Mouse (Mus musculus) lung, embryonic 15.5 days (tissue): ENCODE measurements around the gene Tsnax. TPM values are rescaled to one million over a fixed set of nuclear protein-coding genes. Genes with fewer than 3 reads are reported as not detected.

ENCODE experiments used
- ATAC-seq: fragments of 200-750 bp; cut with Nextera tagmentation; 2 replicates; pipeline ENCODE4 v1.8.0; 2017; ENCODE audit warnings: moderate number of reproducible peaks, borderline replicate concordance; ENCODE audit not compliant: low FRiP score, low TSS enrichment; ENCODE audit errors: extremely low read depth
- H3K27ac ChIP-seq: fragments of 300-500 bp; sonication (generic); 2 replicates; pipeline ENCODE4 v1.5.1; 2015; ENCODE audit warnings: moderate library complexity, mild to moderate bottlenecking, inconsistent platforms
- H3K27me3 ChIP-seq: fragments of 300-500 bp; sonication (generic); 2 replicates; pipeline ENCODE4 v1.6.1; 2015; ENCODE audit warnings: inconsistent platforms
- H3K36me3 ChIP-seq: fragments of 300-500 bp; sonication (generic); 2 replicates; pipeline ENCODE4 v1.6.1; 2015; ENCODE audit warnings: inconsistent platforms
- H3K4me1 ChIP-seq: fragments of 300-500 bp; sonication (generic); 2 replicates; pipeline ENCODE4 v1.6.1; 2015; ENCODE audit warnings: inconsistent platforms
- H3K4me2 ChIP-seq: fragments of 300-500 bp; sonication (generic); 2 replicates; pipeline ENCODE4 v1.6.1; 2015; ENCODE audit warnings: inconsistent platforms, mild to moderate bottlenecking, moderate library complexity
- H3K4me3 ChIP-seq: fragments of 300-500 bp; sonication (generic); 2 replicates; pipeline ENCODE4 v1.5.1; 2015; ENCODE audit warnings: mild to moderate bottlenecking, inconsistent platforms
- H3K9ac ChIP-seq: fragments of 300-500 bp; sonication (generic); 2 replicates; pipeline ENCODE4 v1.6.1; 2015; ENCODE audit warnings: inconsistent platforms
- H3K9me3 ChIP-seq: fragments of 300-500 bp; sonication (generic); 2 replicates; pipeline ENCODE4 v1.6.1; 2016; ENCODE audit warnings: inconsistent platforms
- WGBS: fragments of 180-500 bp; shearing (Covaris S2); methylation state at CpG from one replicate; pipeline ENCODE4 v1.1.7; 2015; 5-methylcytosine and 5-hydroxymethylcytosine counted together
- polyA plus RNA-seq: library from polyadenylated mRNA; unstranded; fragments of >200 nt; fragmentation: Nextera tagmentation; extraction: Ambion mirVana; gene quantifications from 2 replicates; pipeline ENCODE4 v1.2.1, GENCODE M21; 2015

Gene Tsnax
- polyA plus RNA-seq, 1 experiment from 2014 or later, result 123 TPM

DNA sequence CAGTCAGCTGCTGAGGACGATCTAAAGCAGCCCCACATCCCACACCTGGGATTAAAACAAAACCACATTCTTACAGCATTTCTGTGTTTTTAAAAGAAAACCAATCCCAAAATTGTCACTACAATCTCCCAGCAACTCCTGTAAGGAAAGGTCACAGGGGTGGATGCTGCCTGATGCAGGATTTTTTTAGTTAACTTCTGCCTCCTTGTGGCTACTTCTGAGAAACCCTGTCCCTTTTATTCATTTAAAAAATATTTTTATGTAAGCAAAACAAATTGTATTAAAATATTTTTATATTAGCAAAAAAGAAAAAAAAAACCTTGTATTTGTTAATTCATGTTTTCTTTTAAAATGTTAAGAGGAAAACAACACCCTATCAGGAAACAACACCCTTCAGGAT lies 33.0 kb downstream of the Tsnax start:
- Histone ChIP-seq H3K36me3 (no peaks in the 10 kb centered on the region), H3K4me2 (no peak overlapping the region), H3K27me3 (no peaks in the 10 kb centered on the region), H3K9me3 (no peaks in the 10 kb centered on the region), H3K27ac (no peak overlapping the region), H3K9ac (no peak overlapping the region), H3K4me3 (no peak overlapping the region), H3K4me1 (peaks cover 3% of the 10 kb centered on the region; the same call in 1 of the 2 replicates)
- no peak for ATAC-seq
- WGBS, result 87% methylated on average over 1 of the region's 1 CpGs

DNA sequence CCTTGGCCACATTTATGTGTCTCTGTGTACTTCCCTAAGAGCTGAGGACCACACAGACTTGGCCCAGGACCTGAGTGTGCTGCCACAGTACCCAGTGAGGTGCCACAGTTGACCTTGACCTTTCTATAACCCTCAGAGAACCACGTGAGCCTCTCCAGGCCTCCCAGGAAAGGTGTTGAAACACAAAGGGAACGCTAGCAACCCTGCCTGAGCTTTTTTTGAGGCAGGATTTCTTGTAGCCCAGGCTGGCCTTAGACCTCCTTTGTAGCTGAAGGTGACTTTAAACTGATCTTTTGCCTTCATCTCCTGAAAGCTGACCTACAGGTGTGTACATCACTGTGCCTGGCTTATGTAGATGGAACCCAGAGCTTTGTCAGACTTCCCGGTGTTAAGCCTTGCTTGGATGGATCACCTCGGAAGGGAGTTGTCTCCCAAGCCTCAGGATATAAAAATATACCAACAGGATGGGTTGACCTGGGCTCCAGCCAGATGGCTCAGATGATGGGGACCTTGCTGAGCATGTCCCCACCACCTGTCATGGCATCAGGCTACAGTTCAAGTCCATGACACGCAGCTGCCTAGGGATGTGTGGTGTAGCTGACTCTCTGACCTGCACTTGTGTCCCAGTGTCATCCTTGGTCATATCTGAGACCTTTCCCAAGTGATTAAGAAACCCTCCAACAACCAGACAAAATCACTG lies 36.4 kb downstream of the Tsnax start:
- Histone ChIP-seq H3K4me1 (peaks cover 7% of the 10 kb centered on the region; the same call in 1 of the 2 replicates), H3K36me3 (no peaks in the 10 kb centered on the region), H3K27ac (no peak overlapping the region), H3K27me3 (peaks cover 9% of the 10 kb centered on the region), H3K9ac (no peak overlapping the region), H3K9me3 (no peaks in the 10 kb centered on the region), H3K4me3 (no peak overlapping the region), H3K4me2 (no peak overlapping the region)
- WGBS, result 57% methylated on average over 5 of the region's 5 CpGs
- no peak for ATAC-seq

DNA sequence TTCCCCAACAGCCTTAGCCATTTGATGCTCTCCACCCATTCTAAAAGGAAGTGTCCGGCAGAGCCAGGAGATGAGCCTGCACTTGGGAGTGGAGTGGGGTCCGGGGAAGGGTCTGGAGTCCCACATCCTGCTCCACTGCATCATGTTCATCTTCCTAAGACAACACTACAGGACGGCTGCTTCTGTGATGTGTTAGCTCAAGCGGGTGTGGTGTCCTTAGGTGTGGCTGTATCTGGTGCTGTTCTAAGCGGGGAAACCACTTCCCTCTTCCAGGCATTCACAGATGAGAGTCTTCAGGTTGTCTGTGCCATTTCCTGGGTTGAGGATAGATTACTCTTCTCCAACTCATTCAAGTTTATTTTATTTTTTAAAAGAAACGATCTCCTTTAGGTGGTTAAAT lies 37.0 kb downstream of the Tsnax start:
- peaks cover 10% of the 10 kb centered on the region for H3K4me1 ChIP-seq
- H3K27ac ChIP-seq, result no peak overlapping the region
- ATAC-seq, result no peak
- H3K27me3 ChIP-seq, result peaks cover 11% of the 10 kb centered on the region
- no peaks in the 10 kb centered on the region for H3K9me3 ChIP-seq
- WGBS, result 60% methylated on average over 6 of the region's 6 CpGs
- H3K9ac ChIP-seq, result no peak overlapping the region
- H3K4me3 ChIP-seq, result no peak overlapping the region
- H3K4me2 ChIP-seq, result no peak overlapping the region
- H3K36me3 ChIP-seq, result no peaks in the 10 kb centered on the region

DNA sequence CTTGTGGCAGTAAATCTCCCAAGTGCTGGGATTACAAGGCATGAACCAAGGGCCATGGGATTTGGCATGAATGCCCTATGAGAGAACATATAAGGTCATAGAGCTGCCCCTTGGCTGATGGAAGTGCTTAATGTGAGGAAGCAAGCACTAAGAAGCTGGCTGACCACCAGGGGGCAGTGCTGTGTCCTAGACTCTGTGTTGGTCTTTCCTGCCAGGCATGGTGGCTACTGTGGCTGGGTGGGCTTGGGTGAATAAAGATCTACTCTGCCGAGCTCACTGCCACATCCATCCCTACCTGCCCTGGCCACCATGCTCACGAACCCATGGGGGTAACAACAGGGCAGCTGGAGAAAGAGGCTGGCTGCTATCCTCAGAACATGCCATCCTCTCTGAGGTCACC lies 39.2 kb downstream of the Tsnax start:
- Histone ChIP-seq H3K9ac (no peak overlapping the region), H3K27me3 (peaks cover 21% of the 10 kb centered on the region), H3K36me3 (no peaks in the 10 kb centered on the region), H3K4me3 (no peak overlapping the region), H3K9me3 (no peaks in the 10 kb centered on the region), H3K4me2 (no peak overlapping the region), H3K27ac (no peak overlapping the region), H3K4me1 (peaks cover 12% of the 10 kb centered on the region)
- 0 out of 2 replicates have a peak, but pooled peaks have one; percentile 21 for ATAC-seq
- WGBS, result 28% methylated on average over 2 of the region's 2 CpGs

DNA sequence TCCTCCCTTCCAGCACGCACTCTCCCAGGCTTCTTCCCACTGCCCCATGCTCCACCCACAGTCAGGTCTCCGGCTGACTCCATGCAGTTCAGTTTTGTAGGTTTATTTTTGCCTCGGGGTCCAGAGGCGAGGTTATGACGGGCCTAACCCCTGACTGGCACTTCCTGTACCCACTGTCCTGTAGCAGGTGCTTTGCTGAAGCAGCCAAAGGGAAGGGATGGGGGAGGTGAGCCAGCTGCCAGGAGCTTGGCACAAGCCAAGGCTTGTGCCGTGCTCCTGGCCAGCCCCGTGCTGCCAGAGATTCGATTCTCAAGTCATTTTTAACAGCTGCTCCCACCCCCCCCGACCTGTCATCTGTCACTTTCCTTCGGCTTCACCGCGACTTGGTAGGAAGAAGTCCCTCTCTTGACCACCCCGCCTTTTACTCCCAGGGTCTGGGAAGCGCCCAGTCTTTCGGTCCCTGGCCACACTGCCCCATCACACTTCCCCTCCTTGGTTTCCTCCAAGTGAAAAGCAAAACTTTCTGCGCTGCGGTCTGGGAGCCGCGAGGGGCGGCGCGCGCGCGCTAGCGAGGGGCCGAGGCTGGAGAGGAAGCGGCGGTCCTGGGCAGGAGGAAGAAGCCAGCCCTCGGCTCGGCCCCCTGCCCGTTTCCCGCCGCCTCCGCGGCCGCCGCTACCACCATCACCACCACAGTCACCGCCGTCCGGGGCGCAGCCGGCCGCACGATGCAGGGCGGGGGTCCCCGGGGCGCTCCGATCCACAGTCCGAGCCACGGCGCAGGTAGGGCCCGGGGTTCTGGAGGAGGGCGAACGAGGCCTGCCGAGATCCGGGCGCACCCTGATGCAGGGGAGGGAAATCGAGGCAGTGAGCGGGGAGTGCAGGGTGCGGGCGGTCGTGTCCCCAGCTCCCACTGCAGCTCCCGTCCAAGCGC lies 41.0 kb downstream of the Tsnax start, which contains the start of gene Disc1:
TSS of gene Disc1 (plus strand) at position 691 of the 931 bp plus-strand sequence.
- H3K9ac ChIP-seq, result peak within 1 kb of the TSS; percentile 84
- H3K4me3 ChIP-seq, result peak within 1 kb of the TSS; percentile 84
- no peaks in the 10 kb centered on the region for H3K36me3 ChIP-seq
- 3% methylated on average over 34 of the region's 65 CpGs for WGBS
- H3K4me1 ChIP-seq, result peaks cover 12% of the 10 kb centered on the region
- peak within 1 kb of the TSS; percentile 89 for H3K27ac ChIP-seq
- H3K4me2 ChIP-seq, result peak within 1 kb of the TSS; percentile 92
- no peaks in the 10 kb centered on the region for H3K9me3 ChIP-seq
- peaks cover 21% of the 10 kb centered on the region for H3K27me3 ChIP-seq
- ATAC-seq, result peak; percentile 32; the same call in 1 of the 2 replicates

DNA sequence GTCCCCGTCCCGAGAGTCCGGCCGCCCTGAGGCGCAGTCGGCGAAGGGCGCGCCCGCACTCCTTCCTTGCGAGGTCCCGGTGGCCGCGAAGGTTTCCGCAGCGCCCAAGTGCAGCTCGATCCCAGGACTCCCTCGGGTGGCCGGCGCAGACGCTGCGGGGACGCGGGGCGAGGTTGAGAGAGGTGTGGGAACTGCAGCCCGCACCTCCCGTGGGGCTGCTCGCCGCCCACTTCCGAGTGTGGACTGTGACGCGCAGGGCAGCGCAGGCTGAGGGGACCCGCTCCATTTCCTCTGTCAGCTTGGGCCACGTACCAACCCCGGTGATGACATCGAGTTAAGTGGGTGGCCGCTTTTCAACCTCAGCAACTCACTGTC lies 41.6 kb downstream of the Tsnax start:
- Histone ChIP-seq H3K27me3 (peaks cover 21% of the 10 kb centered on the region), H3K4me1 (peaks cover 12% of the 10 kb centered on the region), H3K27ac (peak overlapping the region; percentile 89), H3K4me3 (peak overlapping the region; percentile 84), H3K36me3 (no peaks in the 10 kb centered on the region), H3K9me3 (no peaks in the 10 kb centered on the region), H3K9ac (peak overlapping the region; percentile 84), H3K4me2 (peak overlapping the region; percentile 92)
- peak; percentile 66; the same call in 1 of the 2 replicates for ATAC-seq
- under 1% methylated on average over 38 of the region's 38 CpGs for WGBS

DNA sequence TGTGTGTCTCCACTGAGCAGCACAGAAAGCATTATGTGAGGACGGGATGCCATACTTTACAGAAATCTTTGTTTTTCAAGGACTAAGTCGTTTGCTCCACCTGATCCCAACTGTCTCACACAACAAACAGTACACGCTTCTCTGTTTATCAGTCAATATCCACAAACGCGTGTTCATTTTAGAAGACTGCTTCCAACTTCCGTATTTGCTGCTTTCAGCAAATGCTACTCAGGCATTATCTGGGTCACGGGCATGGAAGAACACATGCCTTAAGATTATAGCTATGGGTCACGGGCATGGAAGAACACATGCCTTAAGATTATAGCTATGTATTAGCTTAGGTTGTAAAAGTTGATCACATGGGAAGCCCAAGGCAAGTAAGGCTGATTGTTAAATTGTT lies 48.1 kb downstream of the Tsnax start:
- H3K4me1 ChIP-seq, result no peaks in the 10 kb centered on the region

DNA sequence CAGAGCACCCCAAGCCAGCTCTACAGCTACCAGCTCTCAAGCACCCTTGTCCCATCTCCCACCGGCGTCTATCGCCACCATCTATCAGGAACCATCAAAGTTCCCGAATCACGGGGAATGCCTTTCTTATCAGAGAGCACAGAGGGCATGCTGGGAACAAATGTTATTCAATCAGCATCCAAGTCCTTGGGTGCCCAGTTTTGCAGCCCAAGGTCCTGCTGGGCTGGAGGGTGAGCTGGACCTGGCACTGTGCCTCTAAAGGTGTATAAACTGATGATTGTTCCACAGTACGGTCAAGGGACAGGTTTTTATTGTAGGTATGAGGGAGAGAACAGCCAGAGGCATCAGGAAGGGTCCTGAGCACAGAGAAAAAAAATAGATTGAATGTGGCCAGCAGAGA lies 52.8 kb downstream of the Tsnax start:
- H3K9ac ChIP-seq, result no peak overlapping the region
- no peak overlapping the region for H3K27ac ChIP-seq
- H3K4me3 ChIP-seq, result no peak overlapping the region
- H3K9me3 ChIP-seq, result no peaks in the 10 kb centered on the region
- no peak overlapping the region for H3K4me2 ChIP-seq
- peaks cover 16% of the 10 kb centered on the region for H3K4me1 ChIP-seq
- 50% methylated on average over 6 of the region's 6 CpGs for whole genome bisulfite sequencing
- ATAC-seq, result no peak
- no peaks in the 10 kb centered on the region for H3K27me3 ChIP-seq
- no peaks in the 10 kb centered on the region for H3K36me3 ChIP-seq

More for the DNA sequence above, 48.1 kb downstream of the Tsnax start:
- no peaks in the 10 kb centered on the region for H3K36me3 ChIP-seq
- H3K27ac ChIP-seq, result no peak overlapping the region
- no peak for ATAC-seq
- 80% methylated on average over 8 of the region's 8 CpGs for WGBS
- H3K4me3 ChIP-seq, result no peak overlapping the region
- H3K4me2 ChIP-seq, result no peak overlapping the region
- no peaks in the 10 kb centered on the region for H3K9me3 ChIP-seq
- H3K27me3 ChIP-seq, result no peaks in the 10 kb centered on the region
- H3K9ac ChIP-seq, result no peak overlapping the region

DNA sequence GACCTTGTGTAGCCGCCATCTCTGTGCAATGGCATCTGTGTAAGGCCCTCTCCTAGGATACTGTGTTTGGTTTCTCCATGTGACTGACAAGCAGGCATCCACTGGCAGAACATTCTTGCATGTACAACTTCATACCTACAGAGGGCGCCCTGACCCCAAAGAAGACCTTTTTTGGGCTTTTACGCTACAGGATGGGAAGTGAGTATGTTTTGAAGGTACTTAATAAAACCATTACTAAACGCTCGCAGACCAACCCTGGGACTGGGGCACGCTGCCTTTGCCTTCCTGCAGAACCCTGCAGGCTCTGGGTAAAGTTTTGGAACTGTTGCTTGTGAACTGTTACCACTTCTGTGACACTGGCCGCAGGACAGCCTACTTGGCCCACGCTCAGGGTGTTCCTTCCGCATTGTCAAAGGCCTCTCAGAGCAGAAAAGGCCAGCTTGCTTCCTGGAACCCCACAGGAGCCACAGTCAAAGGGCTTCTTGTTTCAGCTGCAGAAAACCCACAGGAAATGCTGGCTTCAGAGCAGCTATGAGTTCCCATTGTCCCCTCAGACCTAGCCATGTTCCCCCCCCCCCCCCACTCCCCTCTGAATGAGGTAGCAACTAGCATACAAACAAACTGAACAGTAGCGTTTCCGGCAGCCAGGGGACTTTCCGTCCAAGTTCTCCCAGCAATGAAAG lies 54.3 kb downstream of the Tsnax start:
- peak; percentile 76; the same call in 1 of the 2 replicates for ATAC-seq
- Histone ChIP-seq H3K4me3 (no peak overlapping the region), H3K27me3 (no peaks in the 10 kb centered on the region), H3K4me1 (peaks cover 16% of the 10 kb centered on the region), H3K36me3 (no peaks in the 10 kb centered on the region), H3K9me3 (no peaks in the 10 kb centered on the region), H3K9ac (no peak overlapping the region), H3K4me2 (peak overlapping the region; percentile 36), H3K27ac (peak overlapping the region; percentile 77)
- WGBS, result 20% methylated on average over 12 of the region's 12 CpGs

DNA sequence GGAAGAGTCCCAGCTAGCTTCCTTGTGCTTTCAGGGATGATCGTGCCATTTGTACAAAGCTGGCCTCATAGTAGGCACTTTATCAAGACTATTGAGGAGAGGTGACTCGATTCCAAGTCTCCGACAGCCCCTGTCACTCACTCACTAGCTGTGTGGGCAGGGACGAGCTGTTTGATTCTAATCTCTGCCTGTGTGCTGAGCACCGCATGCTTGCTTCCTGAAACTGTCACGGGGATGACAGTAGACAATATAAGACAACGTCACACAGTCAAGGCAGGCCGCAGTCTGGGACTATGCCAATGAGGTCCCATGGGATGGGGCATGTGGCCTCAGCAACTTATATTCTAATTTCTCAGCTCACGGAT lies 54.8 kb downstream of the Tsnax start:
- Histone ChIP-seq H3K27ac (peak overlapping the region; percentile 77), H3K4me2 (no peak overlapping the region)
- 52% methylated on average over 9 of the region's 9 CpGs for WGBS

DNA sequence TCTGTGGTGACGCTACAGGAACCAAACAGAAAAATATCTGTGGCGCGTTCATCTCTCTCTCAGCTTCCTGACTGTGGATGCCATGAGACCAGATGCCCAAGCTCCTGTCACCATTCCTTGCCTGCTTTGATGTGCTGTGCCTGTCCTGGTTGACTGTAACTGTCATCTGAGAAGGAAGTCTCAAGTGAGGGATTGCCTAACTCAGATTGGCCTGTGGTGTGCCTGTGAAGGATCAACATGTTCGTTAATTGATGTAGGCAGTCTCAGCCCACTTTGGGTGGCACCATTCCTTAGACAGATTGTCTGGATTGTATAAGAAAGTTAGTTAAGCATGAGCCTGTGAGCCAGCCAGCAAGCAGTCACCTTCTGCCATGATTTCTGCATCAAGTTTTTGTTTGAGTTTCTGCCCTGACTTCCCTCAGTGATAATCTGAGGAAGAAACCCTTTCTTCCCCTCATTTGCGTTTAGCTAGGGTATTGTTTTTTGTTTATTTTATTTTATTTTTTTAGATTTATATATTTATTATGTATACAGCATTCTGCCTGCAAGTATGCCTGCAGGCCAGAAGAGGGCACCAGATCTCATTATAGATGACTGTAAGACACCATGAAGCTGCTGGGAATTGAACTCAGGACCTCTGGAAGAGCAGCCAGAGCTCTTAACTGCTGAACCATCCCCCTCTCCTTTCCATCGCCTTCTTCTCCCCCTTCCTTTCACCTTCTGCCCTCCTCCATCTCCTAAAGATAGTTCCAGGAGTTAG lies 55.5 kb downstream of the Tsnax start:
- H3K27ac ChIP-seq, result peak overlapping the region; percentile 77
- no peaks in the 10 kb centered on the region for H3K27me3 ChIP-seq
- WGBS, result 73% methylated on average over 6 of the region's 6 CpGs
- no peak for ATAC-seq
- H3K9ac ChIP-seq, result no peak overlapping the region
- no peaks in the 10 kb centered on the region for H3K9me3 ChIP-seq
- H3K36me3 ChIP-seq, result no peaks in the 10 kb centered on the region
- no peak overlapping the region for H3K4me3 ChIP-seq
- peaks cover 16% of the 10 kb centered on the region for H3K4me1 ChIP-seq
- no peak overlapping the region for H3K4me2 ChIP-seq

More for the DNA sequence above, 54.8 kb downstream of the Tsnax start:
- Histone ChIP-seq H3K27me3 (no peaks in the 10 kb centered on the region), H3K36me3 (no peaks in the 10 kb centered on the region), H3K4me3 (no peak overlapping the region), H3K4me1 (peaks cover 16% of the 10 kb centered on the region), H3K9me3 (no peaks in the 10 kb centered on the region), H3K9ac (no peak overlapping the region)
- ATAC-seq, result peak; percentile 54; the same call in 1 of the 2 replicates
